Mouse (Mus musculus) left cerebral cortex, postnatal 4 days (tissue): ENCODE data around the gene Hmox2. TPM values are rescaled to one million over a fixed set of nuclear protein-coding genes. Genes with fewer than 3 reads are reported as not detected.
"Not testable (repeated sequence)": the region's sequence is repeated elsewhere in the genome, so short reads cannot be mapped to it uniquely, and the experiment has no call there.

Experiments
- DNase-seq: peaks from one replicate; pipeline ENCODE4 v3.0.0-alpha.2; 2022
- intact Hi-C: fragments of 180-260 bp; cut with DNase I; formaldehyde crosslinking; loops from one replicate; pipeline ENCODE4 v1.15.1; 2025
- total RNA-seq, 2 experiments: library from RNA; stranded (reverse); gene quantifications; 2 replicates each; pipeline ENCODE4 v1.2.3; 2021

The Hmox2 gene
- total RNA-seq, 2 experiments from 2014 or later: 70.2 to 70.8 TPM

- DNase-seq: no peak
- intact Hi-C loops: no loop called here
Measured at GRCm38 (mm10) chr16:4722915-4723209, 3.3 kb upstream of the Hmox2 start.

GRCm38 (mm10) chr16:4725266-4725665, 895 bp upstream of the Hmox2 start:
- no peak for DNase-seq
- intact Hi-C loops: no loop called here

DNA sequence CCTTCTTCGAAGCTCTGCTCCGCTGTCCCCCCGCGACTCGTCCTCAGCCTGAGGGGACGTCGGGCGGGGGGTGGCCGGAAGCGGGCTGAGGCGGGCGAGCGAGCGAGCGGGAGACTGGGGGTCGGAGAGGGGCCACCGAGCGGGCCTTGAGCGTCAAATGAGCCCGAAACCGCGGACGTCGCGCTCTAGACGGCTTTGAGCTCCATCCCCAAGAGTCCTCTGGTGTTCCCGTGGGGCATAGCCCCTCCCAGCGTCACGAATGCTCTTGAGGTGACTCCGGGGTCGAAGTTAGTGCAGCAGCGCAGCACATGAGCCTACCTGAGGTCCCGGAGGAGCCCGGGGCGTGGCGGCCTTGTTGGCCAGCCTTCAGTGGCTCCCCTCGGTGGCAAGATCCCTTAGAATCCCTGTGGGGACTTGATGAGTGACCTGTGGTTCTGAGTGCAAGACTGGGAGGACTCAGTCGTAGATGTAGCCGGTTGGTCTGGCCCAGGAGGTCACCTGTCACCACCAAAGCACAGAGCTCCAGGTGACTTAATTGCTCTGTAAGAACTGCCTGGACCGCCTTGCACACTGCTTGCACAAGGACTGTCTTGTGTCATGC, 467 bp downstream of the Hmox2 start:
- intact Hi-C loops: no loop called here
- DNase-seq: no peak

DNA sequence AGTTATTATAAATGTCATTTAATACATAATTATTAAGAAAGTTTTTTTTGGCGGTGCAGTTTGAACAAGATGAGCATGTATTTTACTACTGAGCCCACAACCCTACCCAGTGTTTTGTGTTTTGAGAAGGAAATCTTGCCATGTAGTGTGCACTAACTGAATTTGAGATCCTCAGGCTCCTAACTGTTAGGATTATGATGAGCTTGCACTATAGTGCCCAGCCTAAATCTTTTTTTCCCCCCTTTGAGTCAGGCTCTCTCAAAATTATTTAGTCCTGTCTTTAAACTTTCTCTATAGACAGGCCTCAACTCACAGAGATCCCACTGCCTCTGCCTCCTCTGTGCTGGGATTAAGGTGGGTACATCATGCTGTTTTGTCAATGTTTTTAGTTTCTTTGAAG, 1.4 kb downstream of the Hmox2 start:
- intact Hi-C loops: no loop called here
- no peak for DNase-seq

DNA sequence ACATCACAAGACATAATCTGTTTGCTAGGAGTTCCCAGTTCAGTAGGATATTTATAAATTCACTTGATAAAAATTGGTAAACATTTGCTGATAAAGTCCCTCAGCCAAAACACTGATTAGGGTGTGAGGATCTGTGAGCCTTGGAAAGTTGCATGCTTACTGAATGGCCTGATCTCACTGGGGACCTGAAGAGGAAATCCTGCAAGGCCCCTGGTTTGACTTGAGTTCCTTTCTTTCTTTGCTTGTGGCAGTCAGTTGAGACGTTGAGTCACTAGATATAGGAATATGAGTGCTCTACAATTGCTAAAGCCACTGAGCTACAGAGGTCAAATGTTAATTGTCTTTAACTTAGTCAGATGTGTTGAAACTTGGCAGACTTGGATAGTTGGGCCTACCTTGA, 1.8 kb downstream of the Hmox2 start:
- intact Hi-C loops: no loop called here
- no peak for DNase-seq

DNA sequence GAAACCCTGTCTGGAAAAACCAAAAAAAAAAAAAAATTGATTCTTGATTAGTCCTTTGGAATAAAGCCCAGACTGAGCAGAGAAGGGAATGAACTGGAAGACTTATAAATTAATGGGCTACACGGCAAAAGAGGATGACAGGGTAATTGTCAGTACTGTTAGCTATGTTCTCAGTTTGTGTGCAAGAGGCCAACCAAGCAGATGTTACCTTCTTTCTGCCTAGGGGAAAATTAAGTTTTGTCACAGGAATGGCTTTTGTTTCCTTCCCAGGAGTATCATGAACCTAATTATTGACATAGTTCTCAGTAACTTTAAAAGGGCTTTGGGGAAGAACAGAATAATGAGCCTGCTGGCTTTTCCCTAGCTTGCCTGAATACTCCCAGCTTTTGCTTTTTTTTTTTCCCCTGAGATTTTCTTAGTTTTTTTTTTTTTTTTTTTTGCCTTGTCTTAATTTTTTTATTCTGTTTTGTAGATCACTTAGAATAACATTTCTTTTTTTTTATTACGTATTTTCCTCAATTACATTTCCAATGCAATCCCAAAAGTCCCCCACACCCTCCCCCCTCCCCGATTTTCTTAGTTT, 4.7 kb downstream of the Hmox2 start:
- intact Hi-C loops: no loop called here
- no peak for DNase-seq

- DNase-seq: no peak
- intact Hi-C loops: no loop called here
Measured at GRCm38 (mm10) chr16:4736262-4736661, 10.1 kb downstream of the Hmox2 start.

DNA sequence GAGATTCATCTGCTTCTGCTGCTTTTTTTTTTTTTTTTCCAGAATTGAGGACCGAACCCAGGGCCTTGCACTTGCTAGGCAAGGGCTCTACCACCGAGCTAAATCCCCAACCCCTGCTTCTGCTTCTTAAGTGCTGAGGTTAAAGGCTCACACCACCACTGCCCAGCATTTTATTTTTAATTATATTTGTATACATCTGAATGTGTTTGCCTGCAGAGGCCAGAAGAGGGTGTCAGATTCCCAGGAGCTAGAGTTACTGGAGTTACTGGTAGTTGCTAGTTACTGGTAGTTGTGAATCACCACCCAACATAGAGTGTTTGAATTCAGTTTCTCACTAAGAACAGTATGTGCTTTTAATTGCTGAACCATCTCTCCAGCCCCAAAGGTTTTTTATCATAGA, 13.8 kb downstream of the Hmox2 start:
- no peak for DNase-seq
- intact Hi-C loops: no loop called here

DNA sequence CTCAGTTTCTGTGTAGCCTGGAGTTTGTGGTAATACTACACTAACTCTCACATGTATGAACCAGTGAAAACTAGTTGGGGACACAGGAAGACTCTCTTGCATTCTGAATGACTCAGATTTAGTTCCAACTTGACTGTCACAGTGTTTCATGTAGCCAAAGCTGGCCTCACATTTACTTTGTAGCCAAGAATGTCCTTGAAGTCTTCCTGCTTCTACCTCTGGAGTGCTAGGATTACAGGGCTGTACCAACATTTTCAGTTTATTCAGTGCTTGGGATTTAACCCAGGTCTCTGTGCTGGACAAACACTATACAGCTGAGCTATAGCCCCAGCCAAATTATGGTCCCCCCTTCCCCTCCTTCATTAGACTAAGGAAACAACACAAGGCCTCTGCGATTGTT, 16.0 kb downstream of the Hmox2 start:
- DNase-seq: no peak
- intact Hi-C loops: no loop called here

DNA sequence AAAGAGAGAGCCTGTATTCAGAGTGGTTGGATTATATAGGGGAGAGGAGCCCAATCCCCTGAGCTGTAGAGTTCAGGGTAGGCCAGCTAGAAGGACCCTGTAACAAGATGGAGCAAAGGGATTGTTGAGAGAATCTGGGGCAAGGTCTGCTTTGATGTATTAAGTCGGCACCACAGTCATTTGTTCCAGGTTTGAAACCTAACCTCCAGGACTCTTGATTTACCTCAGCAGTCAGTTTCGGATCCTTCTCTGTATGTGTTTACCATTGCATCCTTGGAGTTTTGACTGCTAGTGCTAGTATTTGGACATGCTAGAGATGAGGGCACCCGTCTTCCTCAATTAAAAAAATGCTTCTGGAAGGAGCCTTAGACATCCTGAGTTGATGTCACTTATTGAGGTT, 26.0 kb downstream of the Hmox2 start:
- DNase-seq: no peak
- intact Hi-C loops: no loop called here

GRCm38 (mm10) chr16:4754045-4754444, 27.9 kb downstream of the Hmox2 start:
- intact Hi-C loops: no loop called here

DNA sequence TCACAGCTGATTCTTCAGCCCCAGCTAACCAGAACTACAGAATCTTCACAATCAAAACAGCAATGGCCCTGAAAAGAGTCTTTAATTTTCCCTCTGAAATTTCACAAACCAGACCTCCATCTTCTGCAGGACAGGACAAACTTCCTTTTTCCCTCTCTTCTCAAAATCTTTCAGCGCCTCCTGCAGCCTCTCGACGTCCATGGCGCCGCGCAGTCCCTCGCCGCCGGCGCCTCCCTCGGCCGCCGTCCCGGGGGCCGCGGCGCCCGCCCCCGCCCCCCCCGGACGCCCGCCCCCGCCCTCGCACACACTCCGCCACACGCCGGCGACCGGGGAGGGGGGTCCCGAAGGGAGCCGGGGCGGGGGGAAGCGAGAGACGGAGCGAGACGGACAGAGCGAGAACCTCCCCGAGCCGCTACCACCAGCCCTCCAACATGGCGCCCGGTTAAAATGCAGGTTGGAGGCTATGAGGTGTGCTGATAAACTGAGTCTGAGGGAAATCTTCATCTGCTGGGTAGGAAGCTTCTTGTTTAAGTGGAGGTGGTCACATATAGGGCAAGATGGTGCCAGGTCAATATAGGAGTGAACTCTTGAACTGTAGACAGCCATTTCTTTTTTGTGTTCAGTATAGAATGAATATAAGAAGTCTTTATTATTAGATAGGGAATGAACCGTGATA, 30.6 kb downstream of the Hmox2 start:
- DNase-seq, intact Hi-C loops: not testable (repeated sequence)

More at GRCm38 (mm10) chr16:4754045-4754444, 27.9 kb downstream of the Hmox2 start:
- DNase-seq: no peak

DNA sequence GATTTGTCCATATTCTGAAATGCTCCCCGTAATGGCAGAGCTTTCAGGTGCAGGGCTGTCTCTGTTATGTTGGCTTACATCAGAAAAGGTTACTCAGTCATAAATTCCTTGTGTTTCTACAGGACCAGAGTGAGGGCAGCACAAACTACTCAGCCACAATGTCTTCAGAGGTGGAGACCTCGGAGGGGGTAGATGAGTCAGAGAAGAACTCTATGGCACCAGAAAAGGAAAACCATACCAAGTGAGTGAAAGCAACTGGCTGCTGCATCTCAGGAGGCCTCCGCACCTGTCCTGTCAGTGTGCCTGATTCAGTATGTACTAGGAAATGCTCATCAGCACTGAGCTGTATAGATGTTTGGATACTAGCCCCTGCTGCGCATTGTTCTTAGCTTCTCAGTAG, 36.3 kb downstream of the Hmox2 start:
- DNase-seq: no peak
- intact Hi-C loops: no loop called here

DNA sequence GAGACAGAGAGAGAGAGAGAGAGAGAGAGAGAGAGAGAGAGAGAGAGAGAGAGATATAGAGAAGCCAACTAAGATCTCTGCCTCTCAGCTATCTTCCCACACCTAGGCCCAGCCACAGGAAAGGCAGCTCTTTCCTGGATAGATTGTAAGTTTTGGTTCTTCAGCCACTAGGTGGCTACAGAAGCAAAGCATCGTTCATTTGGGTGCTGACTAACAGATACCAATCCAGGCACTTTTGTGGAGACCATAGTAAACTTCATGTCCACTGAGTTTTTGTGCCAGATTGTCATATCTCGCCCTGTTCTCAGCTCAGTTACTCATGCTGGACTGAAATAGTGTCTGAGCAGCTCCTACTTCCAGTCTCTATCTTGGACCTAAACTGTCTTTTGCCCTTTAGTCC, 37.1 kb downstream of the Hmox2 start:
- intact Hi-C loops: no loop called here

GRCm38 (mm10) chr16:4765852-4766251, 39.7 kb downstream of the Hmox2 start:
- intact Hi-C loops: no loop called here
- DNase-seq: no peak

More for the DNA sequence above, 37.1 kb downstream of the Hmox2 start:
- no peak for DNase-seq

GRCm38 (mm10) chr16:4767012-4767790, 41.0 kb downstream of the Hmox2 start:
- peak; percentile 56 for DNase-seq
- intact Hi-C loops: no loop called here

- intact Hi-C loops: no loop called here
- DNase-seq: no peak
Measured at GRCm38 (mm10) chr16:4768719-4769118, 42.6 kb downstream of the Hmox2 start.

DNA sequence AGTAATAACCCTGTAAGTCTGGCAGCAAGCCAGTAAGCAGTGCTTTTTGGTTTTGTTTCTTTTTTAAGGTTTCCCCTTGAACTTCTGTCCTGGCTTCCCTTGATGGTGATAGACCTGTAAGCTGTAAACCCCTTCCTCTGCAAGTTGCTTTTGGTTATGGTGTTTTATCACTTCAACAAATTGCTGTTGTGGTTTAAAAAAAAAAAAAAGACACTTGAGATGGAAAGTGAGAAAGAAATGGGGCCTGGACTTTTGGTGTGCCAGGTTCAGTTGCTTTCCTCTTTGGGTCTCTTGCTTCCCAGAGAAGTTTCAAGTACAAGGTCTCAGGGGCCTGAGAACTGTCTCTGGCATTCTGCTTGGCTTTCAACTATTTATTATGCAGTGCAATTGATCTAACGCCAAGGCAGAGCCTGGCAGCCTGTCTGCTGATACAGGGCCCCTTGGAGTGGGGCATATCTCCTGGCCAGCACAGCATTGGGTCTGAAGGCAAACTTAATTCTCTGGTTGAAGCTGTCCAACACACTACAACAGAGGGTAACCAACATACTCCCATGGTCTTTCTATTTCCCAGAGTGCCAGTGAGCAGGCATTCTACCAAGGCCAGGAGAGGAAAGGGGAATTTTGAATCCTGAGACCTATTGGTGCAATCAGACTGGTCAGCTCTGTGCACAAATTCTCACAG, 47.3 kb downstream of the Hmox2 start:
- DNase-seq: peak; percentile 29
- intact Hi-C loops: no loop called here

DNA sequence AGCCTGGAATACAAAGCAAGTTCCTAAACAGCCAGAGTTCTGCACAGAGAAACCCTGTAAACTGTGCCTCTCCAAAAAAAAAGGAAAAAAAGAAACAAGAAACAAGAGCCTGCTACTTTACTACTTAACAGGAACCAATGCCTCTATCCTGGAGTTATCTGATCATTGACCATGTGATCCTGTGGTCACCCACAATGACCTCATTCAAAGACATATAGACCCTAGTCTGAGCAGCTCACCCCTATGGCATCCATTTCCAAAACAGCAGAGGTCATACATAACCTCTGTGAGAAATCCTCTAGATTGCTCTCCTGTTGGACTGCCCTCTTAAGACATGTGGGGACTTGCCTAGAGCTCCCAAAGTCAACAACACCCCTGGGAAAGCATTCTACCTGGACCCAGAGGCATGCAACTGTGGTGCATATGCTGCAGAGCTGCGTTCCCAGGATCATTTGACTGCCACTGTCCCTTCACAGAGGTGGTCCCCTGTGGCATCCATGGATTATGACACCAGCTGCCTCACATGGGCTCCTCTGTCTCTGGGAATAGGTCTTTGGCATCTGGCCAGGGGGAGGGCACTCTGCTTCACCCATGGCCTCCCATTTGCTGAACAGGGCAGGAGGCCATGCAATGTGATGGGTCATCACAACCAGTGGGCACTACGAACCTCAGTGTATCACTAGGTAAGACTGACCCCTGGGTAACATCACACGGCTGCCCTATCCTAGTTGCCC, 51.2 kb downstream of the Hmox2 start:
- intact Hi-C loops: no loop called here

GRCm38 (mm10) chr16:4777905-4778609, 51.9 kb downstream of the Hmox2 start:
- DNase-seq: no peak
- intact Hi-C loops: no loop called here

More for the DNA sequence above, 51.2 kb downstream of the Hmox2 start:
- DNase-seq: peak; percentile 24
